Mouse (Mus musculus) brain, adult 2 months (tissue): Measurements from ENCODE around the gene Gtf2a2.
"Not testable (repeated sequence)": the region's sequence is repeated elsewhere in the genome, so short reads cannot be mapped to it uniquely, and the experiment has no call there.

Experiments used
- DNase-seq: peaks from one replicate; pipeline ENCODE4 v3.0.0; 2011; ENCODE audit warnings: low read depth, low spot score

Gtf2a2 gene

GRCm38 (mm10) chr9:70021610-70022009 is 9.3 kb downstream of the Gtf2a2 start:
- no peak for DNase-seq

GRCm38 (mm10) chr9:70022083-70022482 is 9.7 kb downstream of the Gtf2a2 start:
- DNase-seq = no peak

- DNase-seq = not testable (repeated sequence)
Observed at GRCm38 (mm10) chr9:70023615-70024014, 11.3 kb downstream of the Gtf2a2 start.

- no peak for DNase-seq
Observed at GRCm38 (mm10) chr9:70024648-70025047, 12.3 kb downstream of the Gtf2a2 start.

- DNase-seq = no peak
Observed at GRCm38 (mm10) chr9:70025365-70026012, 13.1 kb downstream of the Gtf2a2 start.

GRCm38 (mm10) chr9:70032167-70032566 is 19.8 kb downstream of the Gtf2a2 start:
- no peak for DNase-seq

GRCm38 (mm10) chr9:70033056-70033455 is 20.7 kb downstream of the Gtf2a2 start:
- no peak for DNase-seq

- DNase-seq = no peak
Observed at GRCm38 (mm10) chr9:70034702-70035101, 22.4 kb downstream of the Gtf2a2 start.

- DNase-seq = no peak
Observed at GRCm38 (mm10) chr9:70036646-70037045, 24.3 kb downstream of the Gtf2a2 start.

GRCm38 (mm10) chr9:70037988-70038387 is 25.6 kb downstream of the Gtf2a2 start, which contains the start of gene Gcnt3:
TSS of gene Gcnt3 (minus strand) at chr9:70038088.
- no peak for DNase-seq

GRCm38 (mm10) chr9:70039597-70040385 is 27.4 kb downstream of the Gtf2a2 start:
- DNase-seq = no peak

GRCm38 (mm10) chr9:70040570-70040969 is 28.2 kb downstream of the Gtf2a2 start:
- DNase-seq = no peak

GRCm38 (mm10) chr9:70042137-70042536 is 29.8 kb downstream of the Gtf2a2 start:
- DNase-seq = no peak

- DNase-seq = no peak
Observed at GRCm38 (mm10) chr9:70042935-70043334, 30.6 kb downstream of the Gtf2a2 start.

- no peak for DNase-seq
Observed at GRCm38 (mm10) chr9:70044865-70045264, 32.5 kb downstream of the Gtf2a2 start.

GRCm38 (mm10) chr9:70046255-70046654 is 33.9 kb downstream of the Gtf2a2 start:
- DNase-seq = no peak

- no peak for DNase-seq
Observed at GRCm38 (mm10) chr9:70047839-70048238, 35.5 kb downstream of the Gtf2a2 start.

GRCm38 (mm10) chr9:70048280-70048679 is 35.9 kb downstream of the Gtf2a2 start:
- no peak for DNase-seq

- no peak for DNase-seq
Observed at GRCm38 (mm10) chr9:70048751-70049415, 36.5 kb downstream of the Gtf2a2 start.

GRCm38 (mm10) chr9:70049416-70049783 is 37.0 kb downstream of the Gtf2a2 start:
- no peak for DNase-seq

- no peak for DNase-seq
Observed at GRCm38 (mm10) chr9:70049839-70050238, 37.5 kb downstream of the Gtf2a2 start.

- DNase-seq = no peak
Observed at GRCm38 (mm10) chr9:70052730-70053129, 40.4 kb downstream of the Gtf2a2 start.

- DNase-seq = no peak
Observed at GRCm38 (mm10) chr9:70053411-70053810, 41.1 kb downstream of the Gtf2a2 start.
